Mouse (Mus musculus): Measurements from ENCODE around the gene Ly6g6d. TPM values are rescaled to one million over a fixed set of nuclear protein-coding genes. Genes with fewer than 3 reads are reported as not detected.

The Ly6g6d gene
- total RNA-seq, 2 experiments from 2014 or later, result 0.43 TPM; not detected in 1

- peak in 1 of 2 experiments; percentile 31 for DNase-seq
Measured at GRCm38 (mm10) chr17:35097164-35097655, 19.3 kb upstream of the Ly6g6d start.

- no peak for DNase-seq
Measured at GRCm38 (mm10) chr17:35096597-35096996, 18.7 kb upstream of the Ly6g6d start.

DNA sequence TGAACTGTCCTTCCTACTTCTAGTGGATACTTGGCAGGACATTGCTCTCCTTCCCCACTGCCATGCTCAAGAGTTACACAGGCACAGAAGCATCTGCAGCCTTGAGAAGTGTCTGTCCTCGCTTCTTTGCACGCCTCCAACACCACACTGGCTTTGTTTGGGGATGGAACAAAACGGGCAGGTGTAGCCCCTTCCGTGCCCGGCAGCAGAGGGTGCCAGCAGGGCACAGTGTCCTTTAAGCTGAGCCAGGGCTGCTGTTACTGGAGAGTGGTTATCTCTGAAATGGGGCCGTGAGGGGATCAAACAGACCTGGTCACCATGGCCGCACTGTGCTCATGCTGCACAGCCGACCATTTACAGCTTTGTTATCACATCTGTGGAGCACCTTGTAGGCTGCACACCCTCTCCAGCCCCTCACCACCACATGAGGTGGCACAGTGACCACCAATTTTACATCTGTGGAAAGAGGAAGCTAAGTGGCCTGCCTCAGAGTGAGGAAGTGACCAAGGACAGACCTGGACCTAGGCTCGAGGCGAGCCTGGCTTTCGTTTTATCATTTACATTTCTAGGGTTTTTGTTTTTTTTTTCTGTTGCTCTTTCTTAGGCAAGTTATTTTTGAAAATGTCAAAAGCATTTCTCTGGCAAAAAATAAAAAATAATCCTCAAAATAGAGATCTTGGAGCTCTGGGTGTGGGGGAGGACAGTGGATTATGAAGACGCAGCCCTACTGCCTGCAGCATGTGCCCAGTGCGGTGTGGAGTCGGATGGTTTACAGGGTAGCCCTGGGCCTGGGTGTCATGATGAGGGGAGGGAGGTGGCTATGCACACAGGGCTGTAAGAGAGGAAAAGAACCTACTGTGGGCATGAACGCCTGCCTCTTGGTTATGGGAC lies 16.9 kb upstream of the Ly6g6d start:
- no peak for DNase-seq

DNA sequence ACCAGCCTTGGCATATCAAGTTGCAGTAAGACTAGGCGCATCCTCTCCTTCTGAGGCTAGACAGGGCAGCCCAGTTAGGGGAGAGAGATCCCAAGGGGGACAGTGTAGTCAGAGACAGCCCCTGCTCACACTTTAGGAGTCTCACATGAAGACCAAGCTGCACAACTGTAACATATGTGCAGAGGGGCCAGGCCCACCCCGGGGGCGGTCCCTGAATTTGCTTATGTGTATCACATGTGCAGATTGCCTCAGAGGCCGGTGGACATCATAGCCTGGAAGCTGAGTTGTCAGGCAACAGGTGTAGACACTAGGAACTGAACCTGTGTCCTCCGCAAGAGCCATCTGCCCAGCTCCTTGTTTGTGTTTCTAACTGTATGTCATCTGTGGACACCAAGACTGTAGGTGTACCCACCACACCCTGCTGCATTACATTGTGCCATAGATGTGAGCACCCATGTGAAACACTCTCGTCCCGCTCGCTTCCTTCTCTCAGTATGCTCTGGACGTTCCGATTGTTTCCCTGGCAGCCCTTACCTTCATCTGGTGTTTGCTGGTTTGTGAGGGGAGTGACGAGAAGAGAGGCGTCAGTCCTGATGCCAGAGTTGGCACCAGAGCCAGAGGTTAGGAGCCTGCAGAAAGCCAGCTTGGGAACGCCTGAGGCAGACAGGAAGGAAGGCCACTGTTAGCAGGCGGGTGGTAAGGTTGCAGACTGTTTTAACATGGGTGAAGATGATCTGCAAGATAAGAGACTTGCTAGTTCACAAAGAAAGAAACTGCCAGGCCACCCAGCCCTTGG lies 14.7 kb upstream of the Ly6g6d start:
- DNase-seq, result no peak

- peak in 1 of 2 experiments; percentile 26 for DNase-seq
Measured at GRCm38 (mm10) chr17:35090166-35090932, 12.5 kb upstream of the Ly6g6d start.

DNA sequence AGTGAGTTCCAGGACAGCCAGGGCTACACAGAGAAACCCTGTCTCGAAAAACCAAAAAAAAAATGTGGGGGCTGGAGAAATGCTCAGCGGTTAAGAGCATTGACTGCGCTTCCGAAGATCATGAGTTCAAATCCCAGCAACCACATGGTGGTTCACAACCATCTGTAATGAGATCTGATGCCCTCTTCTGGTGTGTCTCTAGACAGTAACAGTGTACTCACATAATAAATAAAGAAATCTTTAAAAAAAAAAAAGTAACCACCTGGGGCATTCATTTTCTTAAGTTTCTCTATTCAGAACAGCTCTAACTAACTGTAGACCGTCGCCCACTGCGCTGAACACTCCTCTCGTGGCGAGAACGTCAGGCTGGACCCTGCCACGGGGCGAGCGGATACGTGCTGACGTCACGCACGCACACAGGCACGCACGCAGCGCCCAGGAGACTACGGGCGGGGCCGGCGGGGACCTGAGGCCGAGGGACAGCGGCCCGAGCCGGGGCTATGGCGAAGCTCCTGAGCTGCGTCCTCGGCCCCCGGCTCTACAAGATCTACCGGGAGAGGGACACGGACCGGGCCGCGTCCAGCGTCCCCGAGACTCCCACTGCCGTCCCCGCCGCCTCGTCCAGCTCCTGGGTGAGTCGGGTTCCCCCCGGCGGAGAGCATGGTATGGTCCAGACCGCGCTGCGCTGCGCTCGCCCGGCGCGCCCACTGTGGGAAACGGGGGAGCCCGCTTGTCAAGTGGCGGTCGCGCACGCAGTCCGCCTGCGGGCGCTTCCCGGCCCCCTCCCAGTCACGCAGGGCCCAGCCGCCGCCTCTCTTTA lies 11.2 kb upstream of the Ly6g6d start, which contains the start of gene Abhd16a:
Gene Abhd16a (plus strand): TSS at position 439 of the 820 bp plus-strand sequence.
- peak; percentile 95 to 96 for DNase-seq

GRCm38 (mm10) chr17:35088151-35088550 lies 10.3 kb upstream of the Ly6g6d start:
- no peak for DNase-seq

- DNase-seq, result no peak
Measured at GRCm38 (mm10) chr17:35085208-35085865, 7.5 kb upstream of the Ly6g6d start, which contains the start of gene Ly6g6f. TSS of gene Ly6g6f (minus strand) at chr17:35085610.

DNA sequence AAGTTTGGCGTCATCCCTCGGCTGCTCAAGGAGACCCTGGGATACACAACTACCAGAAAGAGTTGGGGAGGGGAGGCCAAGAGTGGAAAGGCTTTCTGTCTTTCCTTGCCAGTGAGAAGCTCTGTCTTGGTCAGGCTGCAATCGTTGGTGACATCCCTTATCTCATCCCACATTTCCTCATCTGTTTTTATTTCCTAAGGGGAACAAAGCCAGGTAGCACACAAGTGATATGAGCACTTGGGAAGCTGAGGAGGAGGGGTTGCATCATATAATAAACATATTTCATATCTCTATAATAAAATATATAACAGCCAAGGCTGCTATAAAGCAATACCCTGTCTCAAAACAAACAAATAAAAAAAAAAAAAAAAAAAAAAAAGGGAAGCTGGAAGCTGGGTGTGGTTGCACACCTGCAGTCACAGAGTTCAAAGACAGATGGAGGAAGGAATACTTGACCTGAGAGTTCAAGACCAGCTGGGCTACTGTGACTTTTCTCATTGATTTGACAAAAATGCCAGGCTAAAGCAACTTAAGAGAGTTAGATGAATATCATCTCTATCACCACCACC lies 6.1 kb upstream of the Ly6g6d start:
- no peak for DNase-seq

- DNase-seq, result no peak
Measured at GRCm38 (mm10) chr17:35082841-35083576, 5.1 kb upstream of the Ly6g6d start.

GRCm38 (mm10) chr17:35080710-35081109 lies 2.8 kb upstream of the Ly6g6d start:
- DNase-seq, result no peak

GRCm38 (mm10) chr17:35080248-35080647 lies 2.4 kb upstream of the Ly6g6d start:
- DNase-seq, result no peak

GRCm38 (mm10) chr17:35079778-35080177 lies 1.9 kb upstream of the Ly6g6d start:
- DNase-seq, result no peak

- DNase-seq, result no peak
Measured at GRCm38 (mm10) chr17:35077285-35077684, 580 bp downstream of the Ly6g6d start.

- no peak for DNase-seq
Measured at GRCm38 (mm10) chr17:35076507-35077176, 1.2 kb downstream of the Ly6g6d start, which contains the start of gene Ly6g6e. TSS of gene Ly6g6e (plus strand) at chr17:35076902.

GRCm38 (mm10) chr17:35074097-35074496 lies 3.8 kb downstream of the Ly6g6d start:
- no peak for DNase-seq

- DNase-seq, result no peak
Measured at GRCm38 (mm10) chr17:35071454-35071853, 6.4 kb downstream of the Ly6g6d start.

DNA sequence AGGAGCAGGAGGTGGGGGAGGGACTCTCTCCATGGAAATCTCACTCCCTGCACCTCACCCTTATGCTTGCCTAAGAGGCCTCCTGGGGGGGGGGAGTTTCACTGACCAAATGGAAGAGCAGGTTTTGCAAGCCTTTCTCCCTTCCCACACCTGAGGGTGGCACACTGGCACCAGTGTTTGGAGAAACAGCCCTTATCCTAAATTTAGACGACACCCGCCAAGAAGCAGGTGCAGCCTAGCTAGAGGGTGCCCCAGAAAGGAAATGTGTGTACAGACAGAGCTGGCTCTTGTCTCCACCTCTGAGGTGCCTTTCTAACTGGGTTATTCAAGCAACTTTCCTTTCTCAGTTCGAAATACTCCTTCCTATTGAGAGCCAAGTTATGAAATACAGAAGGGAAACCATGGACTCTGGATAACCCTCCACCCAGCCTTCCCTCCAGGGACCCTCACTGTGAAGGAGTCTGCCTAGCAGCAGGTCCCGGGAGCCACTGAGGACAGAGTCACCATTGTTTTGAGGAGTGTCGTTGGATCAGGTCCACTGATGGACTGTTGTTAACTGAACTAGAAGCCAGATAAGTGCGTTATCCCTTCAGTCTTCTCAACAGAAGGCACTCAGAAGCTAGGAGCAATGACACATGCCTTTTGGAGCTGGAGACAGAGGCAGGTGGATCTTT lies 7.2 kb downstream of the Ly6g6d start:
- no peak for DNase-seq
